Comparison of ENCODE assay signal across 9 mouse cellular contexts in the genomic region with DNA sequence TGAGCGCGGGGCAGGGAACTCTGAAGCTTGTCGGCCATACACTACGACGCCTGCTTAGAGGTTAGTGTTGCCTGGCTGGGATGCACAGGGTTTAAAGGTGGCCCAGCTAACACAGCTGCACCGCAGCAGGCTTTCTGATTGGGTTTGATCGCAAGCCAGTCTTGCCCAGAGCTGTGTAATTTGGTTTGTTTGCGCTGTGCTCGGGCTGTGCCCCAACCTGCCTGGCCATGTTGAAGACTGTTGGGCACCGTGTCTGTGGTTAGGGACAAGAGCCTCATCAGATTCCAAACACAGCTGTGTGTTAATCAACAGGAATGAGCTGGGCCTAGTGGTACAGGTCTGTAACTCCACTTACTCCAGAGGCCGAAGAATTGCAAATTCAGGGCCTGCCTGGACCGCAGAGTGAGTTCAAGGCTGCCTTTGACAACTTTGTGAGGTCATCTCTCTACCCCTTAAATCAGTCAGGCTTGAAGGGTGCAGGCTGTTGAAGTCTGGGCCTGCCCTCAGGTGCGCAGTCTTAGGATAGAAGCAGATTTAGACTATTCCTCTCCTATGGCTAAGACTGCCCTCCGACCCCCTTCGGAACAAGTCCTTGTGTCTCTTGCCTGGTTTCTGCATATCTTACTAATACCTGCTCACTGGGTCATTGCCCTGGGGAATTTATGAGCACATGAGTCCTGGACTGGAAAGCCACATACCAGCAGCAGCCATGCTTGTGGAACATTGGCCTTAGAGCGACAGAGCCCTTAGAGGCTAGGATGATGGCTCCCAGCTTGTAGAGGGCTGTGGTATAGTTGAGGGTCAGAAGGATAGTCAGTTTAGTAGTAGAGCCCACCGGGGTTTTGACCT. TPM values are rescaled to one million over a fixed set of nuclear protein-coding genes. Genes with fewer than 3 reads are reported as not detected.
DNase-seq lines count a peak whose midpoint lies in the region; ATAC-seq lines count a peak whose summit lies in the region.
"Had no signal": no experiment of that assay in that cellular context is flagged by ENCODE, and none has a peak within 500 bp of the region (broad histone marks: within the 10 kb centered on the region; RNA-seq: fewer than 3 reads in every experiment).

No protein-coding gene starts in this region.

- no peak overlapping the region for H3K27ac ChIP-seq in forebrain, embryonic 11.5 days (ENCODE audit: low read depth, low read length)
- H3K27ac ChIP-seq in forebrain, embryonic 15.5 days (replicated peaks) = no peak overlapping the region
- peak overlapping the region; percentile 9; the same call in 1 of the 2 replicates for H3K27ac ChIP-seq in midbrain, embryonic 13.5 days
- H3K27ac ChIP-seq in midbrain, embryonic 14.5 days (replicated peaks; ENCODE audit: low read depth, low read length) = no peak overlapping the region
- no peak overlapping the region for H3K27ac ChIP-seq in hindbrain, embryonic 16.5 days (ENCODE audit: low read depth, low read length)

- no peak overlapping the region for H3K9ac ChIP-seq in forebrain, embryonic 11.5 days (ENCODE audit: low read length)
- H3K9ac ChIP-seq in forebrain, embryonic 15.5 days (replicated peaks) = no peak overlapping the region
- H3K9ac ChIP-seq in midbrain, embryonic 13.5 days (replicated peaks) = no peak overlapping the region
- no peak overlapping the region for H3K9ac ChIP-seq in midbrain, embryonic 14.5 days (replicated peaks; ENCODE audit: low read length)
- H3K9ac ChIP-seq in hindbrain, embryonic 16.5 days (ENCODE audit: low read depth, low read length) = no peak overlapping the region

- no peak for ATAC-seq in forebrain, embryonic 11.5 days (replicated peaks; ENCODE audit: low FRiP score)
- no peak for ATAC-seq in forebrain, embryonic 15.5 days (replicated peaks)
- no peak for ATAC-seq in midbrain, embryonic 13.5 days
- no peak for ATAC-seq in midbrain, embryonic 14.5 days (ENCODE audit: low FRiP score, low TSS enrichment)
- ATAC-seq in hindbrain, embryonic 16.5 days = no peak
- ATAC-seq: inflammation-experienced regulatory T-cells, adult 6 months had no signal

- H3K4me3 ChIP-seq in forebrain, embryonic 11.5 days (ENCODE audit: low read depth, low read length) = no peak overlapping the region
- H3K4me3 ChIP-seq in forebrain, embryonic 15.5 days = no peak overlapping the region
- no peak overlapping the region for H3K4me3 ChIP-seq in midbrain, embryonic 13.5 days (replicated peaks)
- no peak overlapping the region for H3K4me3 ChIP-seq in midbrain, embryonic 14.5 days (replicated peaks; ENCODE audit: low read depth, low read length)
- no peak overlapping the region for H3K4me3 ChIP-seq in hindbrain, embryonic 16.5 days (ENCODE audit: low read length)

- no peaks in the 10 kb centered on the region for H3K36me3 ChIP-seq in forebrain, embryonic 11.5 days (ENCODE audit: control insufficient read depth, insufficient read depth, low read length)
- H3K36me3 ChIP-seq in forebrain, embryonic 15.5 days = no peaks in the 10 kb centered on the region
- peaks cover under 1% of the 10 kb centered on the region; the same call in 1 of the 2 replicates for H3K36me3 ChIP-seq in midbrain, embryonic 13.5 days
- H3K36me3 ChIP-seq in midbrain, embryonic 14.5 days (ENCODE audit: control insufficient read depth, insufficient read depth, low read length) = 0 out of 2 replicates have a peak, but pooled peaks cover 7% of the 10 kb centered on the region
- no peaks in the 10 kb centered on the region for H3K36me3 ChIP-seq in hindbrain, embryonic 16.5 days (ENCODE audit: control insufficient read depth, insufficient read depth, low read length)

- 78% methylated on average over 17 of the region's 17 CpGs for WGBS in forebrain, embryonic 11.5 days
- 79% methylated on average over 17 of the region's 17 CpGs for WGBS in forebrain, embryonic 15.5 days
- 86% methylated on average over 17 of the region's 17 CpGs for WGBS in midbrain, embryonic 13.5 days
- 78% methylated on average over 17 of the region's 17 CpGs for WGBS in midbrain, embryonic 14.5 days
- WGBS in hindbrain, embryonic 16.5 days = 83% methylated on average over 17 of the region's 17 CpGs

- no peaks in the 10 kb centered on the region for H3K9me3 ChIP-seq in forebrain, embryonic 11.5 days (ENCODE audit: control insufficient read depth, low read length)
- no peaks in the 10 kb centered on the region for H3K9me3 ChIP-seq in forebrain, embryonic 15.5 days
- H3K9me3 ChIP-seq in midbrain, embryonic 13.5 days = no peaks in the 10 kb centered on the region
- no peaks in the 10 kb centered on the region for H3K9me3 ChIP-seq in midbrain, embryonic 14.5 days (ENCODE audit: control insufficient read depth, low read length)
- H3K9me3 ChIP-seq in hindbrain, embryonic 16.5 days (ENCODE audit: control insufficient read depth, low read length) = no peaks in the 10 kb centered on the region

- H3K27me3 ChIP-seq in forebrain, embryonic 11.5 days (ENCODE audit: control insufficient read depth, insufficient read depth, low read length) = no peaks in the 10 kb centered on the region
- H3K27me3 ChIP-seq in forebrain, embryonic 15.5 days = no peaks in the 10 kb centered on the region
- no peaks in the 10 kb centered on the region for H3K27me3 ChIP-seq in midbrain, embryonic 13.5 days
- no peaks in the 10 kb centered on the region for H3K27me3 ChIP-seq in midbrain, embryonic 14.5 days (ENCODE audit: control insufficient read depth, insufficient read depth, low read length)
- no peaks in the 10 kb centered on the region for H3K27me3 ChIP-seq in hindbrain, embryonic 16.5 days (replicated peaks; ENCODE audit: control insufficient read depth, insufficient read depth, low read length)

- peaks cover 26% of the 10 kb centered on the region for H3K4me1 ChIP-seq in forebrain, embryonic 11.5 days (replicated peaks; ENCODE audit: control insufficient read depth, insufficient read depth, low read length)
- H3K4me1 ChIP-seq in forebrain, embryonic 15.5 days = peaks cover 48% of the 10 kb centered on the region
- peaks cover 72% of the 10 kb centered on the region for H3K4me1 ChIP-seq in midbrain, embryonic 13.5 days (replicated peaks)
- H3K4me1 ChIP-seq in midbrain, embryonic 14.5 days (ENCODE audit: control insufficient read depth, insufficient read depth, low read length) = peaks cover 45% of the 10 kb centered on the region
- peaks cover 45% of the 10 kb centered on the region for H3K4me1 ChIP-seq in hindbrain, embryonic 16.5 days (ENCODE audit: control insufficient read depth, insufficient read depth, low read depth, low read length)

- no peak overlapping the region for H3K4me2 ChIP-seq in forebrain, embryonic 11.5 days (ENCODE audit: low read depth, low read length, severe bottlenecking)
- H3K4me2 ChIP-seq in forebrain, embryonic 15.5 days (replicated peaks) = no peak overlapping the region
- H3K4me2 ChIP-seq in midbrain, embryonic 13.5 days (replicated peaks) = no peak overlapping the region
- no peak overlapping the region for H3K4me2 ChIP-seq in midbrain, embryonic 14.5 days (ENCODE audit: low read length)
- no peak overlapping the region for H3K4me2 ChIP-seq in hindbrain, embryonic 16.5 days (ENCODE audit: low read length)

- DNase-seq in forebrain, embryonic 11.5 days (ENCODE audit: low spot score) = peak; percentile 48
- no peak for DNase-seq in midbrain, embryonic 14.5 days
- DNase-seq in kidney, postnatal 25 days = peak; percentile 27 to 69
- peak; percentile 87 for DNase-seq in urinary bladder, postnatal 14 days (ENCODE audit: low spot score)
- no peak for DNase-seq in adipocyte (ENCODE audit: low spot score)

RNA-seq across cellular contexts. Expression of a gene that starts 12.5 kb away (rescaled TPM):
- polyA plus RNA-seq in forebrain, embryonic 11.5 days (2014; fragmentation: Nextera tagmentation; extraction: Ambion mirVana) = 25.9 and 28.9 TPM in 2 replicates
- 27.6 and 29.8 TPM in 2 replicates for polyA plus RNA-seq in forebrain, embryonic 15.5 days (2015; fragmentation: Nextera tagmentation; extraction: Ambion mirVana)
- polyA plus RNA-seq in midbrain, embryonic 13.5 days (2015; fragmentation: Nextera tagmentation; extraction: Ambion mirVana) = 29.9 and 31.0 TPM in 2 replicates
- 15.2 and 20.9 TPM in 2 replicates for polyA plus RNA-seq in midbrain, embryonic 14.5 days (2014; fragmentation: Nextera tagmentation; extraction: Ambion mirVana)
- 22.0 and 29.0 TPM in 2 replicates for polyA plus RNA-seq in hindbrain, embryonic 16.5 days (2015; fragmentation: Nextera tagmentation; extraction: Ambion mirVana)

RNA-seq across cellular contexts. Expression of a gene that starts 35.7 kb away (rescaled TPM):
- 20.4 and 21.2 TPM in 2 replicates for polyA plus RNA-seq in forebrain, embryonic 11.5 days (2014; fragmentation: Nextera tagmentation; extraction: Ambion mirVana)
- polyA plus RNA-seq in forebrain, embryonic 15.5 days (2015; fragmentation: Nextera tagmentation; extraction: Ambion mirVana) = 7.8 and 7.9 TPM in 2 replicates
- 10.3 and 12.3 TPM in 2 replicates for polyA plus RNA-seq in midbrain, embryonic 13.5 days (2015; fragmentation: Nextera tagmentation; extraction: Ambion mirVana)
- 8.4 and 9.8 TPM in 2 replicates for polyA plus RNA-seq in midbrain, embryonic 14.5 days (2014; fragmentation: Nextera tagmentation; extraction: Ambion mirVana)
- 9.0 and 12.6 TPM in 2 replicates for polyA plus RNA-seq in hindbrain, embryonic 16.5 days (2015; fragmentation: Nextera tagmentation; extraction: Ambion mirVana)

RNA-seq across cellular contexts. Expression of a gene that starts 36.8 kb away (rescaled TPM):
- 29.4 and 33.4 TPM in 2 replicates for polyA plus RNA-seq in forebrain, embryonic 11.5 days (2014; fragmentation: Nextera tagmentation; extraction: Ambion mirVana)
- 24.2 and 25.9 TPM in 2 replicates for polyA plus RNA-seq in forebrain, embryonic 15.5 days (2015; fragmentation: Nextera tagmentation; extraction: Ambion mirVana)
- 24.8 and 25.8 TPM in 2 replicates for polyA plus RNA-seq in midbrain, embryonic 13.5 days (2015; fragmentation: Nextera tagmentation; extraction: Ambion mirVana)
- polyA plus RNA-seq in midbrain, embryonic 14.5 days (2014; fragmentation: Nextera tagmentation; extraction: Ambion mirVana) = 17.2 and 20.5 TPM in 2 replicates
- polyA plus RNA-seq in hindbrain, embryonic 16.5 days (2015; fragmentation: Nextera tagmentation; extraction: Ambion mirVana) = 18.7 and 23.3 TPM in 2 replicates

RNA-seq across cellular contexts. Expression of a gene that starts 46.1 kb away (rescaled TPM):
- 3.9 and 5.5 TPM in 2 replicates for polyA plus RNA-seq in forebrain, embryonic 11.5 days (2014; fragmentation: Nextera tagmentation; extraction: Ambion mirVana)
- 1.0 and 1.1 TPM in 2 replicates for polyA plus RNA-seq in forebrain, embryonic 15.5 days (2015; fragmentation: Nextera tagmentation; extraction: Ambion mirVana)
- polyA plus RNA-seq in midbrain, embryonic 13.5 days (2015; fragmentation: Nextera tagmentation; extraction: Ambion mirVana) = 0.66 and 0.76 TPM in 2 replicates
- 0.55 and 0.63 TPM in 2 replicates for polyA plus RNA-seq in midbrain, embryonic 14.5 days (2014; fragmentation: Nextera tagmentation; extraction: Ambion mirVana)
- 1.3 and 2.1 TPM in 2 replicates for polyA plus RNA-seq in hindbrain, embryonic 16.5 days (2015; fragmentation: Nextera tagmentation; extraction: Ambion mirVana)

Comparison
In these comparisons a context has a peak if more than half of its experiments do, and no peak if none do; other contexts are left out.
1. DNase-seq: peak in forebrain, embryonic 11.5 days (single experiment), kidney, postnatal 25 days (2 of 2) and urinary bladder, postnatal 14 days (single experiment); none in midbrain, embryonic 14.5 days (single experiment) and adipocyte (single experiment).